Mouse (Mus musculus): ENCODE measurements around the gene Gm10401.

The Gm10401 gene

DNA sequence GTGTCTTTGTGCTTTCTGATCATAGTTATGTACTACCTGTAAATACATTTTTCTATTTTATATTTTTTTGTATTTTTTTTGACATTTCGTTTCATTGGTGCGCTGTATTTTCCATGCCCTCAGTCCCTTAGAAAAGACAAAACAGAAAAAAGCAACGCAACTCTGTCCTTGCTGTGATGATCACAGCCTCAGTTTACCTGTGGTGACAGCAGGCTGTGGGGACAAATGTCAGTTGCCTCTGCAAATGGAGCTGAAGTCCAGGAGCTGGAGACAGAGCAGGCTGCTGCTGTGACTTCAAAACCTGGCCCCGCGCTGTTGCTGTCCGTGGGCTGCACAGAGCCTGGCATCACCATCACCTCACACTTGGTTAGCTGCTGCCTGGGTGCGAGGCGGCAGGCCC is at the start of gene Gm10401:
Gene Gm10401, minus strand, starts transcription at position 101 of the 400 bp plus-strand sequence.
- no peak for DNase-seq

DNA sequence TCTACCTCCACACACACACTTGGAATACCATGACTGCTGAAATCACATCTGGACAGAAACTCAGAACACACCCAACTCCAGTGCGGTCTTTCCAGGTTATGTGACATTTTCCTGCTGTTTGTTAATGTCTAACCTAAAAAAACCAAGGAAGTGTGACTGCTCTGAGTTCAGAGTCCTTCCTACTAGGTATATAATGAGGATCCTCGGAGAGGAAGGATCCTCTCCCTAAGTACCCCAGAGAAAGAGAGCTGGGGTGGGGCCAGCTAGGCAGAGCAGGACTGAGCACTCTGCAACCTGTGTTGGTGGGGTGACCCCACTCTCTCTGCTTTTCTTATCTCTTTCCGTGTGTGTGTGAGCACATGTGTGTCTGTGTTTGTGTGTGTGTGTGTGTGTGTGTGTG is 49.3 kb upstream of the Gm10401 start:
- DNase-seq = no peak

- no peak for DNase-seq
Observed at GRCm38 (mm10) chr5:115146747-115147130, 48.6 kb upstream of the Gm10401 start.

DNA sequence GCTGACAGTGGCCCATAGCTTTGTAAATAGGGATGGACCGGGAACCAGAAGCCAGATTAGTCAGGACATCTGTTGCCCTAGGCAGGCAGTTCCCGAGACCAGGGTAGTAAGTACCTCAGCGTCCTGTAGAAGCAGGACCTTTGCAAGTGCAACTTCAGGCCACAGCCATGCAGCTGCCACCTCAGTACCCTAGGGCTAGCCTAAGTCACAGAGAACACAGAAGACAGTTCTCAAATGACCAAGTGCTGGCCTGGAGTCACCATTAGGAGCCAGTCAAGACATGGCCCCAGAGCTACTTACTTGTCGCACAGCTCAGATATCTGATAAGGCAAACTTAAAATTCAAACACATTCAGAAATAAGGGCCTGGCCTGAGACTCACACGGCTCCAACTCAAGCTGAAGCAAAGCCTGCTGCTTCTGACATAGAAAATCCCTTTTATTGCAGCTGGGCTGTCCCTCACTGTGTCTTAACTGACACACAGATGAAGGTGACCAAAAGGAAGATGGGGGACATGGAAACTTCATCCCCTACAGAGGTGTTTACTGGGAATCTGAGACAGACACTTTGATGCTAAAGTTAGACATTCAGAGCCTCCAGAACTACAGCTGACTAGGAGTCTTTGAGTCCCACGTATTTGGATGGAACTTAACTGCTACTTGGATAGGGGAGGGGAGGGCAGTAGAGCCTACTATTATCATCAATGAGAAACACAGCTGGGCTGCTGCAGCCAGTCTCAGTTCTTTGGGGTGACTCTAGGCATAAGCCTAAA is 48.1 kb upstream of the Gm10401 start:
- no peak for DNase-seq

GRCm38 (mm10) chr5:115145253-115145968 is 47.3 kb upstream of the Gm10401 start:
- DNase-seq = no peak

- DNase-seq = no peak
Observed at GRCm38 (mm10) chr5:115144471-115144870, 46.4 kb upstream of the Gm10401 start.

GRCm38 (mm10) chr5:115143552-115143951 is 45.5 kb upstream of the Gm10401 start:
- DNase-seq = peak; percentile 82 to 85

- DNase-seq = no peak
Observed at GRCm38 (mm10) chr5:115142166-115142697, 44.1 kb upstream of the Gm10401 start.

DNA sequence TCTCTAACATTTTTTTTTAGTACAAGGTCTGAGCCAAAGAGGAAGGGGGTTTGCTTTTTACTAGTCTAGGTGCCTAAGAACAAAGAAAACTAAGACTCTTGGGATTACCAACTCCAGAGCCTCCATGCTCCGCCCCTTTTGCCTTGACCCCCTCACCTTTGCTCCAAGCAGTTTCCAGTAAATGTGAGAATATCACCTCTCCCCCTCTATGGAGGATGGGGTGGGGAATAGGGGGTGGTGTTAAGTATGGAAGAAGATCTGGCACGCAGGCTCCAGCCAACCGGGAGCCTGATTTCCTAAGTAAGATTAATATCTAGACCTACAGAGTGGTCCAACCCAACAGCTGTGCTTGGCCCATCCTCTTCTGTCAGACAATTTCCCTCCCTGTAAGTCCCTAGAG is 42.6 kb upstream of the Gm10401 start:
- DNase-seq = no peak

DNA sequence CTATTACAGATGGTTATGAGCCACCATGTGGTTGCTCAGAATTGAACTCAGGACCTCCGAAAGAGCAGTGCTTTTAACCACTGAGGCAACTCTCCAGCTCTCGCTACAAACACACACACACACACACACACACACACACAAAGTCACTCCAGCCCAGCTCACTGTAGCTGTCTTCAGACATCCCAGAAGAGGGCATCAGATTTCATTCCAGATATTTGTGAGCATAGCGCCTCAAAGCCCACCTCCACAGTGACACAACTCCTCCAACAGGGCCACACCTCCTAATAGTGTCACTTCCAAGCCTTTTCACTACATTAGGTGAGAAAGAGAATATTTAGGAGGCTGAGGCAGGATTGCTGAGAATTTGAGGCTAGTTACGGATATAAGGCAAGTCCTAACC is 41.0 kb upstream of the Gm10401 start:
- DNase-seq = no peak

GRCm38 (mm10) chr5:115134234-115135165 is 36.4 kb upstream of the Gm10401 start, which contains the start of gene Unc119b:
TSS of gene Unc119b (minus strand) at chr5:115134975.
- DNase-seq = peak; percentile 90 to 93

GRCm38 (mm10) chr5:115133358-115134066 is 35.4 kb upstream of the Gm10401 start:
- no peak for DNase-seq

DNA sequence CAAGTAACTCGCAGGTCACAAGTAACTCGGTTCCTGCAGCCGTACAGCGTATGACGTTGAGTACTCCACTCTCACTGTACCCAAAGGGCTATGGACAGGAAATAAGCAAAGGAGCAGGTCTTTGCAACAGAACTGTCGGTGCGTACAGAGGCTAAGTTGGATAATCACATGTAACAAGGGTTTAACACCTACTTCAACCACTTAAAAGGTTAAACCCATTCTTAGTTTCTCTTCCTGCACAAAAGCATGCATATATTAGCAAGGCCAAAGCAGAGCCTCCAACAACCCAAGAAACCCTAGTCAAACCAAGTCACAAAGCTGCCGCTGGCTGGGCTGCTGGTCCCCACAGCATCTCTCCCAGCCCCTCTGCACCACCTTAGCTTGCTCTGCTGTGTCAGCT is 34.4 kb upstream of the Gm10401 start:
- no peak for DNase-seq

DNA sequence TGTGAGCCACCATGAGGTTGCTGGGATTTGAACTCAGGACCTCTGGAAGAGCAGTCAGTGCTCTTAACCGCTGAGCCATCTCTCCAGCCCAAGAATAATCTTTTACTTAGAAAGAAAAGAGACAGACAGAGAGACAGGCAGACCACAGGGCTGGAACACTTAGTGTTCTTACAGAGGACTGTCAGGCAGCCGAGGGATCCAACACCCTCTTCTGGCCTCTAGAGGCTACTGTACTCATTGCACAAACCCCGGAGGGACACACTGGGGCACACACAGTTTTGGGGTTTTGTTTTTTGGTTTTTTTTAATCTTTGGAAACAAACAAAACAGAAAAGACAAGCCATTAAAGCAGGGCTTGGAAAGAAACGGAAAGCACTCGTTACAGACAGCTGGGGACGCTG is 31.2 kb upstream of the Gm10401 start:
- DNase-seq = no peak

- DNase-seq = peak in 1 of 2 experiments; percentile 42
Observed at GRCm38 (mm10) chr5:115127421-115128179, 29.5 kb upstream of the Gm10401 start.

- no peak for DNase-seq
Observed at GRCm38 (mm10) chr5:115126578-115127312, 28.6 kb upstream of the Gm10401 start.

GRCm38 (mm10) chr5:115125211-115125871 is 27.2 kb upstream of the Gm10401 start:
- peak; percentile 93 for DNase-seq

DNA sequence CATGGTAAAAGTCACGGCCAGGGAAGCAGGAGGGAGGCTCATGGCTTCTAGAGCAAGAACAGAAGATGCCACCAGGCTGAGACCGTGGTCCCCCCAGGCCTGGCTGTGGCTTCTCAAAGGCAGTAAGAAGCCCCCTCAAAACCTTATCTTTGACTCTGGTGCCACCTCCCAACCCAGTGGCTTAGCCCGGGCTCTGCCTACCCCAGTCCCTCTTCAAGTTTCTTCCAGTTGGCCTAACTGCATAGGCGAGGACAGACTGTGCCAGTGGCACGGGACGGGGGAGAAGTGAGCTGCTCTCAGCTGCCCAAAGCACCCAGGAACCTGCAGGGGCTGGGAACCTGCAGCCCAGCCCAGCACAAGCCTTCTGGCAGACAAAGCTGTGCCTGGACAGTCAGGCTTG is 26.6 kb upstream of the Gm10401 start:
- DNase-seq = no peak

- peak; percentile 69 to 77 for DNase-seq
Observed at GRCm38 (mm10) chr5:115120978-115121377, 22.9 kb upstream of the Gm10401 start.

Measured in cerebellum, postnatal 14 days (tissue).